Mouse (Mus musculus) megakaryocyte, embryonic 14.5 days (primary cell): ENCODE data around the gene Gpx4. TPM values are rescaled to one million over a fixed set of nuclear protein-coding genes. Genes with fewer than 3 reads are reported as not detected.

ENCODE experiments used
- H3K27me3 ChIP-seq: replicated peaks from 2 replicates; pipeline ENCODE3; 2012; ENCODE audit warnings: inconsistent platforms
- H3K36me3 ChIP-seq: replicated peaks from 2 replicates; pipeline ENCODE3; 2012; ENCODE audit warnings: low read length, inconsistent platforms, mixed read lengths
- H3K4me1 ChIP-seq: 2 replicates; pipeline ENCODE4 v1.6.1; 2012; ENCODE audit warnings: inconsistent platforms
- H3K4me3 ChIP-seq: replicated peaks from 2 replicates; pipeline ENCODE3; 2012; ENCODE audit warnings: moderate library complexity, mild to moderate bottlenecking, inconsistent platforms
- H3K9me3 ChIP-seq: 2 replicates; pipeline ENCODE4 v1.6.1; 2012; ENCODE audit warnings: inconsistent platforms
- FLI1 ChIP-seq: IDR thresholded peaks from 2 replicates; pipeline ENCODE4 v1.6.1; 2012; ENCODE audit warnings: low read length, inconsistent platforms, mixed read lengths
- GATA1 ChIP-seq: IDR thresholded peaks from 3 replicates; pipeline ENCODE4 v1.6.1; 2012; ENCODE audit warnings: mixed read lengths, low read length, inconsistent platforms, borderline replicate concordance
- polyA plus RNA-seq: library from polyadenylated mRNA; stranded (reverse); fragments of >175 nt; gene quantifications from 2 replicates; pipeline ENCODE4 v1.2.3, GENCODE M21; 2012; ENCODE audit warnings: low replicate concordance; ENCODE audit not compliant: insufficient read depth

The Gpx4 gene
- polyA plus RNA-seq, 1 experiment: 9,172 TPM

- Histone ChIP-seq H3K9me3 (no peaks in the 10 kb centered on the region), H3K36me3 (peaks cover 88% of the 10 kb centered on the region), H3K4me1 (peaks cover 94% of the 10 kb centered on the region), H3K27me3 (no peaks in the 10 kb centered on the region), H3K4me3 (peak overlapping the region; percentile 72)
- TF ChIP-seq GATA1: no peak
- no peak for TF ChIP-seq FLI1
These were observed 38.0 kb downstream of the Gpx4 start for GRCm38 (mm10) chr10:80084817-80085487.

- Histone ChIP-seq H3K36me3 (peaks cover 86% of the 10 kb centered on the region), H3K4me1 (peaks cover 92% of the 10 kb centered on the region), H3K27me3 (no peaks in the 10 kb centered on the region), H3K9me3 (no peaks in the 10 kb centered on the region), H3K4me3 (peak overlapping the region; percentile 89)
- TF ChIP-seq GATA1 (no peak), FLI1 (no peak)
These were observed 39.9 kb downstream of the Gpx4 start for GRCm38 (mm10) chr10:80086847-80087246.

GRCm38 (mm10) chr10:80087483-80087882 lies 40.5 kb downstream of the Gpx4 start:
- H3K27me3 ChIP-seq: no peaks in the 10 kb centered on the region
- peaks cover 92% of the 10 kb centered on the region for H3K4me1 ChIP-seq
- TF ChIP-seq GATA1: no peak
- no peak for TF ChIP-seq FLI1
- H3K36me3 ChIP-seq: peaks cover 86% of the 10 kb centered on the region
- peak overlapping the region; percentile 89 for H3K4me3 ChIP-seq
- H3K9me3 ChIP-seq: no peaks in the 10 kb centered on the region

GRCm38 (mm10) chr10:80089146-80089545 lies 42.2 kb downstream of the Gpx4 start:
- H3K4me3 ChIP-seq: peak overlapping the region; percentile 39
- H3K9me3 ChIP-seq: no peaks in the 10 kb centered on the region
- TF ChIP-seq FLI1 (no peak), GATA1 (no peak)
- peaks cover 86% of the 10 kb centered on the region for H3K36me3 ChIP-seq
- no peaks in the 10 kb centered on the region for H3K27me3 ChIP-seq
- peaks cover 96% of the 10 kb centered on the region for H3K4me1 ChIP-seq

- no peaks in the 10 kb centered on the region for H3K27me3 ChIP-seq
- TF ChIP-seq FLI1 (no peak), GATA1 (no peak)
- H3K4me3 ChIP-seq: no peak overlapping the region
- no peaks in the 10 kb centered on the region for H3K9me3 ChIP-seq
- peaks cover 86% of the 10 kb centered on the region for H3K36me3 ChIP-seq
- peaks cover 96% of the 10 kb centered on the region for H3K4me1 ChIP-seq
These were observed 44.6 kb downstream of the Gpx4 start for GRCm38 (mm10) chr10:80091527-80091926.

GRCm38 (mm10) chr10:80092690-80093089 lies 45.7 kb downstream of the Gpx4 start:
- no peak for TF ChIP-seq FLI1
- TF ChIP-seq GATA1: no peak
- no peaks in the 10 kb centered on the region for H3K9me3 ChIP-seq
- peaks cover 82% of the 10 kb centered on the region for H3K36me3 ChIP-seq
- H3K4me3 ChIP-seq: peak overlapping the region; percentile 40
- H3K27me3 ChIP-seq: no peaks in the 10 kb centered on the region
- peaks cover 96% of the 10 kb centered on the region for H3K4me1 ChIP-seq

GRCm38 (mm10) chr10:80094085-80094484 lies 47.1 kb downstream of the Gpx4 start:
- Histone ChIP-seq H3K4me3 (no peak overlapping the region), H3K27me3 (no peaks in the 10 kb centered on the region), H3K9me3 (no peaks in the 10 kb centered on the region), H3K36me3 (peaks cover 88% of the 10 kb centered on the region), H3K4me1 (peaks cover 98% of the 10 kb centered on the region)
- no peak for TF ChIP-seq FLI1

GRCm38 (mm10) chr10:80094684-80095083 lies 47.7 kb downstream of the Gpx4 start:
- no peak overlapping the region for H3K4me3 ChIP-seq
- peaks cover 88% of the 10 kb centered on the region for H3K36me3 ChIP-seq
- H3K9me3 ChIP-seq: no peaks in the 10 kb centered on the region
- TF ChIP-seq FLI1 (no peak), GATA1 (no peak)
- H3K27me3 ChIP-seq: no peaks in the 10 kb centered on the region
- peaks cover 98% of the 10 kb centered on the region for H3K4me1 ChIP-seq

- Histone ChIP-seq H3K27me3 (no peaks in the 10 kb centered on the region), H3K4me1 (peaks cover 98% of the 10 kb centered on the region), H3K4me3 (no peak overlapping the region), H3K36me3 (peaks cover 88% of the 10 kb centered on the region), H3K9me3 (no peaks in the 10 kb centered on the region)
- TF ChIP-seq FLI1 (no peak), GATA1 (no peak)
These were observed 48.6 kb downstream of the Gpx4 start for GRCm38 (mm10) chr10:80095547-80095946.

GRCm38 (mm10) chr10:80097275-80097674 lies 50.3 kb downstream of the Gpx4 start:
- TF ChIP-seq GATA1 (no peak), FLI1 (no peak)
- H3K4me3 ChIP-seq: peak overlapping the region; percentile 65
- no peaks in the 10 kb centered on the region for H3K27me3 ChIP-seq
- H3K9me3 ChIP-seq: no peaks in the 10 kb centered on the region
- H3K36me3 ChIP-seq: peaks cover 78% of the 10 kb centered on the region
- peaks cover 96% of the 10 kb centered on the region for H3K4me1 ChIP-seq
